Mouse (Mus musculus) lung, embryonic 16.5 days (tissue): ENCODE data around the gene Spx. TPM values are rescaled to one million over a fixed set of nuclear protein-coding genes. Genes with fewer than 3 reads are reported as not detected.

Experiments used
- ATAC-seq: fragments of 200-750 bp; cut with Nextera tagmentation; 2 replicates; pipeline ENCODE4 v1.8.0; 2017; ENCODE audit warnings: low read depth, mild to moderate bottlenecking, moderate library complexity
- H3K27ac ChIP-seq: fragments of 300-500 bp; sonication (generic); 2 replicates; pipeline ENCODE4 v1.5.1; 2014; ENCODE audit warnings: mild to moderate bottlenecking, control low read depth, low read length
- H3K27me3 ChIP-seq: fragments of 300-500 bp; sonication (generic); 2 replicates; pipeline ENCODE4 v1.6.1; 2014; ENCODE audit warnings: low read depth, low read length, mixed read lengths; ENCODE audit not compliant: control insufficient read depth, insufficient read depth
- H3K36me3 ChIP-seq: fragments of 300-500 bp; sonication (generic); 2 replicates; pipeline ENCODE4 v1.6.1; 2014; ENCODE audit warnings: low read length; ENCODE audit not compliant: control insufficient read depth, insufficient read depth
- H3K4me1 ChIP-seq: fragments of 300-500 bp; sonication (generic); replicated peaks from 2 replicates; pipeline ENCODE4 v1.6.1; 2014; ENCODE audit warnings: low read length, mixed read lengths; ENCODE audit not compliant: control insufficient read depth, insufficient read depth
- H3K4me2 ChIP-seq: fragments of 300-500 bp; sonication (generic); 2 replicates; pipeline ENCODE4 v1.6.1; 2014; ENCODE audit warnings: low read depth, low read length, control low read depth
- H3K4me3 ChIP-seq: fragments of 300-500 bp; sonication (generic); 2 replicates; pipeline ENCODE4 v1.5.1; 2014; ENCODE audit warnings: mild to moderate bottlenecking, low read length, control low read depth
- H3K9ac ChIP-seq: fragments of 300-500 bp; sonication (generic); 2 replicates; pipeline ENCODE4 v1.6.1; 2014; ENCODE audit warnings: low read length, control low read depth
- H3K9me3 ChIP-seq: fragments of 300-500 bp; sonication (generic); 2 replicates; pipeline ENCODE4 v1.6.1; 2016; ENCODE audit warnings: low read length; ENCODE audit not compliant: control insufficient read depth
- WGBS: fragments of 180-500 bp; shearing (Covaris S2); extraction: QIAGEN DNeasy Blood & Tissue Kit; methylation state at CpG from one replicate; pipeline ENCODE4 v1.1.7; 2014; 5-methylcytosine and 5-hydroxymethylcytosine counted together
- polyA plus RNA-seq: library from polyadenylated mRNA; unstranded; fragments of >200 nt; fragmentation: Nextera tagmentation; extraction: Ambion mirVana; gene quantifications from 2 replicates; pipeline ENCODE4 v1.2.1, GENCODE M21; 2015

Gene Spx
- polyA plus RNA-seq, 1 experiment from 2014 or later = 0.49 TPM

DNA sequence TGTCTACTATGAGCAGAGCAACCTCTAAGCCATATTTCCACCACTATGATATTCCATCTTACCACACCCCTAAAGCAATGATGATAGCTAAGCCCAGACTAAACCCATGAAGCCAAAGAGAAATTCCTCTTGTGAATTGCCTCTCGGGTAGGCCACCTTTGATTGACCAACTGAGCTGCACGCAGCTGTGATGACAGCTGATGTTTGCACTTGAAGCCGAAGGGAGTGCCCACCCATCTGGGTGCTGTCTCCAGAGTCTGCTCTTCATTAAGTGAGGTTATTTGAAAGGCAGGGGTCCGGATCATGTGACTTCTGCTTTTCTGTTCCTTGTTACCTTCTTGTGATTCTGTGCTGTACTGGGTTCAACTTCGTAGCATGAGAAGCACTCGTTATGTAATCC is 49.0 kb downstream of the Spx start:
- no peak overlapping the region for H3K4me3 ChIP-seq
- no peaks in the 10 kb centered on the region for H3K4me1 ChIP-seq
- no peak overlapping the region for H3K27ac ChIP-seq
- H3K27me3 ChIP-seq = no peaks in the 10 kb centered on the region
- no peak overlapping the region for H3K9ac ChIP-seq
- H3K9me3 ChIP-seq = no peaks in the 10 kb centered on the region
- no peak overlapping the region for H3K4me2 ChIP-seq
- no peak for ATAC-seq
- H3K36me3 ChIP-seq = no peaks in the 10 kb centered on the region
- WGBS = 73% methylated on average over 6 of the region's 6 CpGs

Other genes starting within 250 kb of the Spx start
- not detected in 2 replicates for gene Slco1a6, start 204.9 kb upstream of the Spx start, polyA plus RNA-seq
- not detected in 2 replicates for gene Iapp, start 115.0 kb upstream of the Spx start, polyA plus RNA-seq
- 0.16 TPM in 1 of 2 replicates, not detected in the other for gene Slco1a5, start 90.5 kb upstream of the Spx start, polyA plus RNA-seq
- 15.8 and 15.9 TPM in 2 replicates for gene Pyroxd1, start 67.8 kb upstream of the Spx start, polyA plus RNA-seq
- gene Recql, start 26.4 kb upstream of the Spx start, polyA plus RNA-seq = 24.3 and 25.5 TPM in 2 replicates
- gene Golt1b, start 26.2 kb upstream of the Spx start, polyA plus RNA-seq = 81.2 and 85.6 TPM in 2 replicates
- 0.91 TPM in 1 of 2 replicates, not detected in the other for gene Gys2, start 59.7 kb downstream of the Spx start, polyA plus RNA-seq
- 226 and 231 TPM in 2 replicates for gene Ldhb, start 94.5 kb downstream of the Spx start, polyA plus RNA-seq
- gene Kcnj8, start 158.2 kb downstream of the Spx start, polyA plus RNA-seq = 17.8 and 18.8 TPM in 2 replicates